Mouse (Mus musculus) right cerebral cortex, postnatal 14 days (tissue): ENCODE measurements around the gene Coq6.
"Not testable (repeated sequence)": the region's sequence is repeated elsewhere in the genome, so short reads cannot be mapped to it uniquely, and the experiment has no call there.

ENCODE experiments used
- DNase-seq: peaks from one replicate; pipeline ENCODE4 v3.0.0; 2022

Coq6 gene

GRCm38 (mm10) chr12:84361555-84362489, at the start of gene Coq6, which contains the start of gene Fam161b:
TSS of gene Coq6 (plus strand) at chr12:84361657.
TSS of gene Fam161b (minus strand) at chr12:84361833.
- DNase-seq: peak; percentile 95

- DNase-seq: no peak
Measured at GRCm38 (mm10) chr12:84316006-84316405, 45.5 kb upstream of the Coq6 start.

GRCm38 (mm10) chr12:84316721-84317621, 44.5 kb upstream of the Coq6 start, which contains the start of gene Zfp410:
TSS of gene Zfp410 (plus strand) at chr12:84316852.
- DNase-seq: peak; percentile 77

GRCm38 (mm10) chr12:84327111-84327512, 34.3 kb upstream of the Coq6 start:
- DNase-seq: no peak

- DNase-seq: no peak
Measured at GRCm38 (mm10) chr12:84336963-84337625, 24.4 kb upstream of the Coq6 start.

GRCm38 (mm10) chr12:84347192-84347591, 14.3 kb upstream of the Coq6 start:
- no peak for DNase-seq

- not testable (repeated sequence) for DNase-seq
Measured at GRCm38 (mm10) chr12:84358699-84359098, 2.8 kb upstream of the Coq6 start.

GRCm38 (mm10) chr12:84362872-84363271, 1.4 kb downstream of the Coq6 start:
- DNase-seq: no peak

- no peak for DNase-seq
Measured at GRCm38 (mm10) chr12:84364291-84364690, 2.8 kb downstream of the Coq6 start.

- no peak for DNase-seq
Measured at GRCm38 (mm10) chr12:84365137-84365536, 3.7 kb downstream of the Coq6 start.

- no peak for DNase-seq
Measured at GRCm38 (mm10) chr12:84366971-84367370, 5.5 kb downstream of the Coq6 start.

- DNase-seq: no peak
Measured at GRCm38 (mm10) chr12:84371647-84372046, 10.2 kb downstream of the Coq6 start.

GRCm38 (mm10) chr12:84373831-84374481, 12.5 kb downstream of the Coq6 start:
- no peak for DNase-seq

- no peak for DNase-seq
Measured at GRCm38 (mm10) chr12:84382369-84382768, 20.9 kb downstream of the Coq6 start.

- DNase-seq: peak; percentile 21
Measured at GRCm38 (mm10) chr12:84384644-84385081, 23.2 kb downstream of the Coq6 start.

GRCm38 (mm10) chr12:84385408-84385807, 24.0 kb downstream of the Coq6 start:
- DNase-seq: no peak

GRCm38 (mm10) chr12:84388097-84388496, 26.6 kb downstream of the Coq6 start:
- no peak for DNase-seq

GRCm38 (mm10) chr12:84388774-84389400, 27.4 kb downstream of the Coq6 start:
- no peak for DNase-seq

- DNase-seq: no peak
Measured at GRCm38 (mm10) chr12:84390336-84390735, 28.9 kb downstream of the Coq6 start.

GRCm38 (mm10) chr12:84392681-84393080, 31.2 kb downstream of the Coq6 start:
- DNase-seq: no peak

GRCm38 (mm10) chr12:84393847-84394246, 32.4 kb downstream of the Coq6 start:
- DNase-seq: no peak
